Mouse (Mus musculus) neural tube, embryonic 11.5 days (tissue): ENCODE results near the gene Mill1. TPM values are rescaled to one million over a fixed set of nuclear protein-coding genes. Genes with fewer than 3 reads are reported as not detected.
"Not testable (repeated sequence)": the region's sequence is repeated elsewhere in the genome, so short reads cannot be mapped to it uniquely, and the experiment has no call there.

Experiments used
- ATAC-seq: fragments of 200-750 bp; cut with Nextera tagmentation; 2 replicates; pipeline ENCODE4 v1.8.0; 2017; ENCODE audit warnings: moderate number of reproducible peaks, mild to moderate bottlenecking, moderate TSS enrichment, moderate library complexity; ENCODE audit not compliant: insufficient read depth, low FRiP score, low TSS enrichment
- DNase-seq: peaks from one replicate; pipeline ENCODE4 v3.0.0-alpha.2; 2015; ENCODE audit warnings: low spot score
- H3K27ac ChIP-seq: fragments of 300-500 bp; sonication (generic); 2 replicates; pipeline ENCODE4 v1.5.1; 2014; ENCODE audit warnings: low read depth, mild to moderate bottlenecking, low read length
- H3K27me3 ChIP-seq: fragments of 300-500 bp; sonication (generic); 2 replicates; pipeline ENCODE4 v1.6.1; 2014; ENCODE audit warnings: mild to moderate bottlenecking, low read length, mixed read lengths; ENCODE audit not compliant: control insufficient read depth, insufficient read depth
- H3K36me3 ChIP-seq: fragments of 300-500 bp; sonication (generic); 2 replicates; pipeline ENCODE4 v1.6.1; 2014; ENCODE audit warnings: mild to moderate bottlenecking, low read length, moderate library complexity, mixed read lengths; ENCODE audit not compliant: control insufficient read depth, insufficient read depth
- H3K4me1 ChIP-seq: fragments of 300-500 bp; sonication (generic); 2 replicates; pipeline ENCODE4 v1.6.1; 2014; ENCODE audit warnings: low read length, mixed read lengths; ENCODE audit not compliant: control insufficient read depth, insufficient read depth
- H3K4me2 ChIP-seq: fragments of 300-500 bp; sonication (generic); 2 replicates; pipeline ENCODE4 v1.6.1; 2014; ENCODE audit warnings: low read depth, mild to moderate bottlenecking, moderate library complexity
- H3K4me3 ChIP-seq: fragments of 300-500 bp; sonication (generic); 2 replicates; pipeline ENCODE4 v1.5.1; 2014; ENCODE audit warnings: low read depth, low read length
- H3K9ac ChIP-seq: fragments of 300-500 bp; sonication (generic); 2 replicates; pipeline ENCODE4 v1.6.1; 2014; ENCODE audit warnings: mild to moderate bottlenecking, low read length
- H3K9me3 ChIP-seq: fragments of 300-500 bp; sonication (generic); 2 replicates; pipeline ENCODE4 v1.6.1; 2016; ENCODE audit warnings: low read length; ENCODE audit not compliant: control insufficient read depth
- WGBS: fragments of 180-500 bp; shearing (Covaris S2); extraction: QIAGEN DNeasy Blood & Tissue Kit; methylation state at CpG from one replicate; pipeline ENCODE4 v1.1.7; 2014; 5-methylcytosine and 5-hydroxymethylcytosine counted together
- polyA plus RNA-seq: library from polyadenylated mRNA; unstranded; fragments of >200 nt; fragmentation: Nextera tagmentation; extraction: Ambion mirVana; gene quantifications from 2 replicates; pipeline ENCODE4 v1.2.1, GENCODE M21; 2014

The Mill1 gene
- not detected in 2 replicates for polyA plus RNA-seq

DNA sequence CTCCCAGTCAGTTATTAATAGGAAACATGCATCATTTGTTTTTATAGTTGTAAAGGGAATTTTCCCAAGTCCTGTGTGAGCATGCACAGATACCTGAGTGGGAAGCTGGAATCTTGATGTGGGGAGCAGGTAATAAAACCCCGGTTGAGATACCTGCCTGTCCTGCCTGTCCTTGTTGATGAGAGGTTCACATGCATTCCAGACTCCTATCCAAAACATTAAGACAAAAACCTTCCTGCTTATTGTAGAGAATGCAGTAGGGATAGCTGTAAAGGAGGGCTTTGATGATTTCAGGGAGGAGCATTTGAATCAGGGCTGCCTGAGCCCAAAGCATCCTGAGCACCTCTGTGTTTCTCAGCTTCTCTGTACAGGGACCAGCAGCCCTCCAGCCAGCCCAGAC lies at the start of gene Mill1:
Gene Mill1, plus strand, starts transcription at position 301 of the 400 bp plus-strand sequence.
- ATAC-seq (no peak), DNase-seq (no peak)
- Histone ChIP-seq H3K36me3 (no peaks in the 10 kb centered on the region), H3K9me3 (peaks cover 8% of the 10 kb centered on the region; the same call in 1 of the 2 replicates), H3K27me3 (no peaks in the 10 kb centered on the region), H3K9ac (no peak within 1 kb of the TSS), H3K4me2 (no peak within 1 kb of the TSS), H3K27ac (no peak within 1 kb of the TSS), H3K4me1 (no peaks in the 10 kb centered on the region), H3K4me3 (no peak within 1 kb of the TSS)
- 60% methylated on average over 1 of the region's 1 CpGs for WGBS

DNA sequence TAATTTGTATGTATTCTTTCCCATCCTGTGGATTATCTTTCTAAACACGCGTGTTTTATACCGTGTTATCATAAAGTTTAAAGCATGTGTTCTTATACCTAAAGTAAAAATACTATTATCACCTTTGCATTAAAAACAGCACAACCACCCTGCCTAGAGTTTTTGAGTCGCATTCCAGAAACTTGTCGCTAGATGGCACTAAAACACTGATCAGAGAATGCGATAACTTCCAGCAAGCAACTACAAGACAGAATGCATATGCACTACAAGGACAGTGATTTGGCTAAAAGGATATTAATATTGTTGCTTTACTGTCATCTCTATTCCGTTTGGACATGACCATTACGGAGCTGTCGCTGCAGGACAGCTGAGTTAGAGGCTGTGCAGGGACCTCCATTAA lies 34.2 kb upstream of the Mill1 start:
- Histone ChIP-seq H3K9me3 (no peaks in the 10 kb centered on the region), H3K27me3 (no peaks in the 10 kb centered on the region), H3K4me2 (no peak overlapping the region), H3K4me3 (no peak overlapping the region), H3K9ac (no peak overlapping the region), H3K27ac (no peak overlapping the region), H3K4me1 (no peaks in the 10 kb centered on the region), H3K36me3 (no peaks in the 10 kb centered on the region)
- 19% methylated on average over 9 of the region's 9 CpGs for WGBS
- ATAC-seq: no peak
- peak; percentile 11 for DNase-seq

DNA sequence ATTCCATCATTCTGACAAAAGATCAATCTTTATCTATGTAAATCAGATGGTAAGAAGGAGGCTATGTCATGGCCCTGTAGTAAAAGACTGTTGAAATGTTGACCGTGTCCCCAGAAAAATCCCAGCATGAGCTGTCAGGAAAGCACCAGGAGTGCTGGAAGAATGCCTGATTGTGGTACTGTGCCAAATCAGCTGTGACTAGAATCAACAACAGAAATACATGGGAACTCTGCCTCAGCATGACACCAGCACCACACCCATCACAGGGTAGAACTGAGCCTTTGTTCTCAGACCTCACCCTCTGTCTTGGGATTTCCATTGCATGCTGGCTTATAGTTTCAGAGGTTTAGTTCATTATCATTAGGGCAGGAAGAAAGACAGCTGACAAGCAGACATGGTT lies 30.4 kb upstream of the Mill1 start:
- ATAC-seq (no peak), DNase-seq (no peak)
- Histone ChIP-seq H3K36me3 (no peaks in the 10 kb centered on the region), H3K27ac (no peak overlapping the region), H3K9me3 (peaks cover 8% of the 10 kb centered on the region; the same call in 1 of the 2 replicates), H3K4me1 (no peaks in the 10 kb centered on the region), H3K4me2 (no peak overlapping the region), H3K9ac (no peak overlapping the region), H3K4me3 (no peak overlapping the region), H3K27me3 (no peaks in the 10 kb centered on the region)
- WGBS: 66% methylated on average over 1 of the region's 1 CpGs

DNA sequence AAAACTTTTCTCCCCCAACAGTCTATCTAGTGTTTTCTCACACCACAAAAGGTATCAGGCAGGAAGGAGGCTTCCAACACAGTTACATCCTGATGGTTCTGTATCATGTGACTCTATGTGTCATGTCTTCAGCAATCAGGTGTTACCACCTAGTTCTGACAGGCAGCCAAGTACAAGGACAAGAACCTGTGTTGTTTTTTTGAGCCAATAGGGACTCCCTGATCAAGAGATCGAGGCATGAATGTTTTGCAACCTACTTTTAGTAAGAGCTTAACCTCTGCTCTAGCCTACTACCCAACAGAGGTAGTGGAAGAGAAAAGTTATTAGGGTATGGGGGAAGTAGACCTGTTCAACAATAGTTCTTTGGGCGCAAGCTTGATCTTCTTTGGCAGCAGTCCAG lies 6.6 kb upstream of the Mill1 start:
- no peaks in the 10 kb centered on the region for H3K27me3 ChIP-seq
- no peak overlapping the region for H3K27ac ChIP-seq
- no peak overlapping the region for H3K9ac ChIP-seq
- DNase-seq: no peak
- WGBS: 77% methylated on average over 2 of the region's 2 CpGs
- peaks cover 10% of the 10 kb centered on the region; the same call in 1 of the 2 replicates for H3K9me3 ChIP-seq
- no peaks in the 10 kb centered on the region for H3K36me3 ChIP-seq
- H3K4me3 ChIP-seq: no peak overlapping the region
- H3K4me1 ChIP-seq: no peaks in the 10 kb centered on the region
- H3K4me2 ChIP-seq: no peak overlapping the region
- ATAC-seq: no peak

DNA sequence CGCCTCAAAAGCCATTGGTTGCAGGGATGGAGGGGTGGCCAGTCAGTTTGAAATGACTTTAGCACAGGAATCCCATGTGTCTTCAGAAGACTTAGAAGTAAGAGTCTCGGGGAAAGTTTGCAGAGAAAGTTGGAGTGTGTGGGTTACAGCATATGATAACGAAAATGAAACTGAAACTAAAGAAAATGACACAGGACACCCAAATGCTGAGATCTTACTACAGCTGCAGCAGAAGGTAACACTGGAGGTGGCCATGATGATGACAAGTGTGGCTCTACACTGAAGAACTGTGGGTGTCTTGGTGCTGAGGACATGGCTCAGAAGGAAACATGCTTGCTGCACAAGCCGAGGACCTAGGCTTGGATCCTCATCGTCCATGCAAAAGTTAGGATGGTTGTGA lies 3.9 kb upstream of the Mill1 start:
- no peak overlapping the region for H3K4me2 ChIP-seq
- ATAC-seq (no peak), DNase-seq (no peak)
- no peaks in the 10 kb centered on the region for H3K4me1 ChIP-seq
- H3K9ac ChIP-seq: no peak overlapping the region
- H3K4me3 ChIP-seq: no peak overlapping the region
- H3K36me3 ChIP-seq: no peaks in the 10 kb centered on the region
- no peaks in the 10 kb centered on the region for H3K27me3 ChIP-seq
- 82% methylated on average over 5 of the region's 5 CpGs for WGBS
- no peak overlapping the region for H3K27ac ChIP-seq
- H3K9me3 ChIP-seq: peaks cover 8% of the 10 kb centered on the region; the same call in 1 of the 2 replicates

DNA sequence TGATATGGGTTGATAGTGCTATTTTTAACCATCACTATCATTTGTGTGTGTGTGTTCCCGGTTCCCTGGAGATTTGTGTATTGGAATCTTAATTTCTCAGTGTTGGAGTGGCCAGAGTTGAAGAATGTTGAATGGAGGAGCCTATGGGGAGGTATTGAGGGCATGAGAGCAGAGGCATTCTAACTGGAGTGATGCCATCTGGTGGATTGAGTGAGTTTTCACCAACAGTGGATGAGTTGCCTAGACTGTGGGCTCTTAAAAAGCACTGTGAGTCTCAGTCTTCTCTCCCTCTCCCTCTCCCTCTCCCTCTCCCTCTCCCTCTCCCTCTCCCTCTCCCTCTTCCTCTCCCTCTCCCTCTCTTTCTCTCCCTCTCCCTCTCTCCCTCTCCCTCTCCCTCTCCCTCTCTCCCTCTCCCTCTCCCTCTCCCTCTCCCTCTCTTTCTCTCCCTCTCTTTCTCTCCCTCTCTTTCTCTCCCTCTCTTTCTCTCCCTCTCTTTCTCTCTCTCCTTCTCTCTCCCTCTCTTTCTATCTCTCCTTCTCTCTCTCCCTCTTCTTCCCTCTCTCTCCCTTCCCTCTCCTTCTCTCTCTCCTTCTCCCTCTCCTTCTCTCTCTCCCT lies 1.1 kb upstream of the Mill1 start:
- not testable (repeated sequence) for DNase-seq, H3K4me2 ChIP-seq, H3K36me3 ChIP-seq, ATAC-seq, H3K9me3 ChIP-seq, H3K4me3 ChIP-seq, H3K4me1 ChIP-seq, H3K9ac ChIP-seq, H3K27me3 ChIP-seq, H3K27ac ChIP-seq
- 43% methylated on average over 1 of the region's 1 CpGs for WGBS

DNA sequence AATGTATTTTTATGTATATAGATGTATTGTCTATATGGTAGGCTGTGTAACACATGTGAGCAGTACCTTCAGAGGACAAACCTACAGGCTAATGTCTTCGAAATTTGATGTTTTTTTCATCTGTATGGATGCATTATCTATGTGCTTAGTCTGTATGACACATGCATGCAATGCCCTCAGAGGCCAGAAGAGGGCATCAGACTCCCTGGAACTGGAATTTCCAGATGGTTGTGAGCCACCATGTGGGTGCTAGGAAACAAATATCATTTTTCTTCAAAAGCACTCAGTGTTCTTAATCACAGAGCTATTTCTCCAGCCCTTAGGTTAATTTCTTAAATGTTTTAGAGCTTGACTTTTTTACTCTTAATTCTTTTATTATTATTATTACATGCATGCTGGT lies 15.1 kb downstream of the Mill1 start:
- H3K9ac ChIP-seq: no peak overlapping the region
- no peak overlapping the region for H3K4me2 ChIP-seq
- DNase-seq (no peak), ATAC-seq (no peak)
- no peaks in the 10 kb centered on the region for H3K27me3 ChIP-seq
- H3K9me3 ChIP-seq: peaks cover 11% of the 10 kb centered on the region
- no peaks in the 10 kb centered on the region for H3K36me3 ChIP-seq
- WGBS: 48% methylated on average over 1 of the region's 1 CpGs
- no peak overlapping the region for H3K27ac ChIP-seq
- no peak overlapping the region for H3K4me3 ChIP-seq
- H3K4me1 ChIP-seq: no peaks in the 10 kb centered on the region

DNA sequence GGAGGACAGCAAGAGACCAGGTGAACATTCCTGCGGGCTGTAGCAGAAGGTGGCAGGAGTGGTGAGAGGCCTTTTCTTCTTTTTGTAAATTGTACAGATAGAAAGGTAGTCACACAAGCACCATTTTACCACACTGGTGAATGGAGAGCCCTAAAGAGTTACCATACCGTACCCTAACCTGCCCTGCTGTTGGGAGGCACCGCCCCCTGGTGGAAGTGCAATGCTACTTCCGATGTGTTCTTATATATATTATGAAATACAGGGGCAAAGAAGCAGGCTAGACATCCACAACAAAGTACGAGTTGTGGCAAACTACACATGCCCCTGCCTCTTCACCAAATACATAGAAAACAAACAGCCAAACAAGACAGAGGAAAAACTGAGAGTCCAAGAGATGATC lies 19.9 kb downstream of the Mill1 start:
- no peaks in the 10 kb centered on the region for H3K27me3 ChIP-seq
- peaks cover 7% of the 10 kb centered on the region for H3K9me3 ChIP-seq
- H3K4me1 ChIP-seq: no peaks in the 10 kb centered on the region
- H3K9ac ChIP-seq: no peak overlapping the region
- H3K27ac ChIP-seq: no peak overlapping the region
- ATAC-seq (no peak), DNase-seq (no peak)
- H3K4me2 ChIP-seq: no peak overlapping the region
- H3K36me3 ChIP-seq: no peaks in the 10 kb centered on the region
- no peak overlapping the region for H3K4me3 ChIP-seq
- 56% methylated on average over 5 of the region's 5 CpGs for WGBS
